Mouse (Mus musculus) CH12.LX (cell line): ENCODE results near the gene Zfp658.

ENCODE experiments used
- BHLHE40 ChIP-seq: IDR thresholded peaks from 2 replicates; pipeline ENCODE4 v1.6.1; 2011; ENCODE audit warnings: mild to moderate bottlenecking, low read depth, low read length, improper control_type of control experiment
- CTCF ChIP-seq, 2 experiments: IDR thresholded peaks in 1 of 2; conservative IDR thresholded peaks in 1 of 2; 2 replicates each; pipeline ENCODE4 v1.5.1; 2011 to 2012; ENCODE audit warnings: low read depth in 2 of 2, low read length in 2 of 2, improper control_type of control experiment in 1 of 2, inconsistent platforms in 1 of 2, mild to moderate bottlenecking in 1 of 2, moderate library complexity in 1 of 2
- ELF1 ChIP-seq: IDR thresholded peaks from 2 replicates; pipeline ENCODE4 v1.6.1; 2014; ENCODE audit warnings: low read depth, mild to moderate bottlenecking, inconsistent platforms, low read length, improper control_type of control experiment
- HCFC1 ChIP-seq: IDR thresholded peaks from 2 replicates; pipeline ENCODE4 v1.6.1; 2012; ENCODE audit warnings: low read depth, mild to moderate bottlenecking, inconsistent platforms, low read length, improper control_type of control experiment
- MEF2A ChIP-seq: IDR thresholded peaks from 2 replicates; pipeline ENCODE4 v1.6.1; 2014; ENCODE audit warnings: low read depth, mild to moderate bottlenecking, inconsistent platforms, low read length, improper control_type of control experiment, borderline replicate concordance
- MYC ChIP-seq: IDR thresholded peaks from 2 replicates; pipeline ENCODE4 v1.6.1; 2011; ENCODE audit warnings: low read depth, mild to moderate bottlenecking, improper control_type of control experiment, low read length
- POLR2A ChIP-seq: IDR thresholded peaks from 2 replicates; pipeline ENCODE4 v1.6.1; 2011; ENCODE audit warnings: low read depth, mild to moderate bottlenecking, improper control_type of control experiment, low read length
- TBP ChIP-seq: conservative IDR thresholded peaks from 2 replicates; pipeline ENCODE4 v1.6.1; 2011; ENCODE audit warnings: low read depth, low read length, improper control_type of control experiment
- TCF12 ChIP-seq: IDR thresholded peaks from 2 replicates; pipeline ENCODE4 v1.6.1; 2014; ENCODE audit warnings: low read depth, mild to moderate bottlenecking, inconsistent platforms, low read length, improper control_type of control experiment
- UBTF ChIP-seq: IDR thresholded peaks from 2 replicates; pipeline ENCODE4 v1.6.1; 2012; ENCODE audit warnings: low read depth, mild to moderate bottlenecking, inconsistent platforms, low read length, improper control_type of control experiment, moderate library complexity
- USF1 ChIP-seq: IDR thresholded peaks from 2 replicates; pipeline ENCODE4 v1.6.1; 2014; ENCODE audit warnings: low read depth, mild to moderate bottlenecking, inconsistent platforms, low read length, improper control_type of control experiment
- USF2 ChIP-seq: conservative IDR thresholded peaks from 2 replicates; pipeline ENCODE4 v1.6.1; 2011; ENCODE audit warnings: low read depth, low read length, improper control_type of control experiment
- ZC3H11A ChIP-seq: IDR thresholded peaks from 2 replicates; pipeline ENCODE4 v1.6.1; 2012; ENCODE audit warnings: low read depth, mild to moderate bottlenecking, inconsistent platforms, low read length, improper control_type of control experiment
- ZKSCAN1 ChIP-seq: IDR thresholded peaks from 2 replicates; pipeline ENCODE4 v1.6.1; 2012; ENCODE audit warnings: low read depth, inconsistent platforms, low read length, improper control_type of control experiment, borderline replicate concordance

DNA sequence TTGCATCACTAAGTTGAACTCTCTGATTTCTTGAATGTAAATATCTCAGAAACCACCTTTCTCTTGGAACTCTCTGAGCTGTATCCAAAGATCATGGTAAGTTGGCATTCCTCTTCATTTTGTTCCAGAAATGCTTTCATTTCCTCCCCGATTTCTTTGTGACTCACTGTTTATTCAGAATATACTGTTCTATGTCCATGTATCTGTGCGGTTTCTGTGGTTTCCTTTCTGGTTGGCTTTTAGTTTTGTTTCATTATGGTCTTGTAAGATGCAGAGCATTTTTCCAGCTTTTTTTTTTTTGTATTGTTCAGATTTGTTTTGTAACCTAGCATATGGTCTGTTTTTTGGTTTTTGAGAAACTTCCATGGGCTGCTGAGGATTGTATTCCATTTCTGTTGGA, 9.2 kb downstream of the Zfp658 start:
- TF ChIP-seq CTCF (conservative IDR thresholded peaks at IDR 0.05 in 1 of 2, IDR thresholded peaks at IDR 0.05 in 1 of 2; ENCODE audit: low read depth in 2 of 2, low read length in 2 of 2), result no peak
- no peak for TF ChIP-seq UBTF
- TF ChIP-seq TBP, result no peak
- TF ChIP-seq POLR2A, result no peak
- TF ChIP-seq BHLHE40, result no peak
- TF ChIP-seq MYC, result no peak
- TF ChIP-seq USF1, result no peak
- no peak for TF ChIP-seq HCFC1
- TF ChIP-seq MEF2A, result no peak
- no peak for TF ChIP-seq TCF12
- TF ChIP-seq ELF1, result no peak
- no peak for TF ChIP-seq ZKSCAN1
- TF ChIP-seq ZC3H11A, result no peak
- TF ChIP-seq USF2, result no peak
